Comparison of ENCODE assay signal across 9 mouse cellular contexts in the genomic region with DNA sequence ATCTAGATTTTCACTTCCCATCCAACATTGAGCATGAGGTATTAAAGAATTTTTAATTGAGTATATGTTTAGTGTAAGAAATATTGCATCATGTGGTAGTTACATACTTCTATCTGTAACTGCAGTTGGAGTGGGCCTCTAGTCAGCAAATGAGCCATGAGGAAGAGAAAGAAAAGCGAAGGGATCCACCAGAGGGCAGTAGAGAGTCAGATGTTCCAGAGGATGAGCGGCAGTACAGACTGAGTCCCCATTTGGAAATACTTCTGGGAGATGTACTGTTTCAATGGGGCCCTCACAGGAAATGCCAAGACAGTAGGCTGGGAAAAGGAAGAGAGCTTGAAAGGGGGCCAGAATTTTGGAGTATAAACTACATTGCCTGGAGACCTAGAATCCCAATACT.
DNase-seq lines count a peak whose midpoint lies in the region; ATAC-seq lines count a peak whose summit lies in the region.
"Had no signal": no experiment of that assay in that cellular context is flagged by ENCODE, and none has a peak within 500 bp of the region (broad histone marks: within the 10 kb centered on the region; RNA-seq: fewer than 3 reads in every experiment).

No protein-coding gene starts in this region.

- no peak overlapping the region for H3K4me2 ChIP-seq in midbrain, embryonic 15.5 days

- no peaks in the 10 kb centered on the region for H3K36me3 ChIP-seq in midbrain, embryonic 15.5 days (replicated peaks)

- WGBS in midbrain, embryonic 15.5 days = 1% methylated on average over 2 of the region's 2 CpGs

- no peak overlapping the region for H3K4me3 ChIP-seq in midbrain, embryonic 15.5 days
- H3K4me3 ChIP-seq: erythroblast, embryonic 14.5 days had no signal

- H3K27me3 ChIP-seq in midbrain, embryonic 15.5 days (replicated peaks) = no peaks in the 10 kb centered on the region

- no peaks in the 10 kb centered on the region for H3K9me3 ChIP-seq in midbrain, embryonic 15.5 days

- peak; percentile 80 for ATAC-seq in inflammation-experienced regulatory T-cells, adult 6 months
- ATAC-seq in midbrain, embryonic 15.5 days (replicated peaks) = peak; percentile 72

- intact Hi-C loops in left cerebral cortex, postnatal 14 days (cut with DNase I) = no loop called here

- DNase-seq in urinary bladder, adult 18-20 months (ENCODE audit: low spot score in 2 of 2) = peak; percentile 17 to 28
- DNase-seq in urinary bladder, postnatal 10 days (ENCODE audit: low spot score) = no peak
- peak; percentile 66 for DNase-seq in cerebellum, adult 8-10 months
- peak; percentile 80 for DNase-seq in forelimb bud, embryonic 11.5 days (ENCODE audit: low read depth, low spot score)
- DNase-seq in left cerebral cortex, postnatal 14 days (ENCODE audit: low spot score in 2 of 2) = peak; percentile 69 to 74
- DNase-seq in spleen, postnatal 4 days (ENCODE audit: low spot score in 2 of 2) = peak; percentile 35 to 79

- no peak overlapping the region for H3K27ac ChIP-seq in midbrain, embryonic 15.5 days

- H3K9ac ChIP-seq in midbrain, embryonic 15.5 days = no peak overlapping the region

- no peaks in the 10 kb centered on the region for H3K4me1 ChIP-seq in midbrain, embryonic 15.5 days
